Mouse (Mus musculus) CH12.LX (cell line): Measurements from ENCODE around the gene Ryk. TPM values are rescaled to one million over a fixed set of nuclear protein-coding genes. Genes with fewer than 3 reads are reported as not detected.

Source experiments
- DNase-seq: peaks from one replicate; pipeline ENCODE4 v3.0.0-alpha.2; 2013; ENCODE audit errors: extremely low read depth
- H3K27ac ChIP-seq: 2 replicates; pipeline ENCODE4 v1.5.1; 2012; ENCODE audit warnings: low read depth, mild to moderate bottlenecking, control low read depth, moderate library complexity; ENCODE audit not compliant: insufficient read depth
- H3K27me3 ChIP-seq: replicated peaks from 2 replicates; pipeline ENCODE3; 2012; ENCODE audit warnings: inconsistent platforms
- H3K36me3 ChIP-seq, 2 experiments: replicated peaks in 1 of 2; 2 replicates each; pipeline versions ENCODE3 to v1.6.1; 2012; ENCODE audit warnings: inconsistent platforms in 1 of 2, low read length in 1 of 2, mild to moderate bottlenecking in 1 of 2, mixed read lengths in 1 of 2, moderate library complexity in 1 of 2; ENCODE audit not compliant: control insufficient read depth in 1 of 2, insufficient read depth in 1 of 2
- H3K4me1 ChIP-seq, 2 experiments: 2 replicates each; pipeline ENCODE4 v1.6.1; 2012; ENCODE audit warnings: inconsistent platforms in 1 of 2, moderate library complexity in 1 of 2; ENCODE audit not compliant: insufficient read depth in 2 of 2, control insufficient read depth in 1 of 2
- H3K4me2 ChIP-seq: 2 replicates; pipeline ENCODE4 v1.6.1; 2012; ENCODE audit warnings: low read depth, mild to moderate bottlenecking, control low read depth; ENCODE audit not compliant: poor library complexity, insufficient read depth, severe bottlenecking
- H3K4me3 ChIP-seq, 3 experiments: fragments of 150-350 bp in 1 of 3; sonication (generic) in 1 of 3; replicated peaks in 1 of 3; 2 replicates each; pipeline versions ENCODE3 to v1.5.1; 2011 to 2012; ENCODE audit warnings: low read depth in 2 of 3, low read length in 2 of 3, mild to moderate bottlenecking in 2 of 3, moderate library complexity in 2 of 3, control low read depth in 1 of 3, improper control_type of control experiment in 1 of 3, inconsistent platforms in 1 of 3, mixed read lengths in 1 of 3; ENCODE audit not compliant: poor library complexity in 1 of 3
- H3K79me2 ChIP-seq: replicated peaks from 2 replicates; pipeline ENCODE4 v1.6.1; 2012; ENCODE audit warnings: mild to moderate bottlenecking, moderate library complexity; ENCODE audit not compliant: control insufficient read depth, poor library complexity, insufficient read depth, severe bottlenecking; ENCODE audit errors: extremely low read depth
- H3K9ac ChIP-seq: 2 replicates; pipeline ENCODE4 v1.6.1; 2012; ENCODE audit warnings: low read depth, mild to moderate bottlenecking, control low read depth, moderate library complexity; ENCODE audit not compliant: insufficient read depth
- H3K9me3 ChIP-seq: replicated peaks from 2 replicates; pipeline ENCODE3; 2012; ENCODE audit warnings: low read length, inconsistent platforms, mixed read lengths
- CHD1 ChIP-seq: IDR thresholded peaks from 2 replicates; pipeline ENCODE4 v1.6.1; 2012; ENCODE audit warnings: low read depth, low read length, improper control_type of control experiment, inconsistent platforms
- E2F4 ChIP-seq: IDR thresholded peaks from 2 replicates; pipeline ENCODE4 v1.6.1; 2011; ENCODE audit warnings: low read depth, low read length, improper control_type of control experiment; ENCODE audit not compliant: insufficient replicate concordance
- ELF1 ChIP-seq: IDR thresholded peaks from 2 replicates; pipeline ENCODE4 v1.6.1; 2014; ENCODE audit warnings: low read depth, mild to moderate bottlenecking, inconsistent platforms, low read length, improper control_type of control experiment
- ETS1 ChIP-seq: conservative IDR thresholded peaks from 2 replicates; pipeline ENCODE4 v1.6.1; 2012; ENCODE audit warnings: low read depth, mild to moderate bottlenecking, inconsistent platforms, low read length, improper control_type of control experiment, moderate library complexity
- GABPA ChIP-seq: IDR thresholded peaks from 2 replicates; pipeline ENCODE4 v1.6.1; 2012; ENCODE audit warnings: low read depth, low read length, improper control_type of control experiment, inconsistent platforms; ENCODE audit not compliant: insufficient replicate concordance
- IRF4 ChIP-seq: IDR thresholded peaks from 2 replicates; pipeline ENCODE4 v1.6.1; 2014; ENCODE audit warnings: low read depth, mild to moderate bottlenecking, inconsistent platforms, low read length, improper control_type of control experiment
- JUN ChIP-seq: IDR thresholded peaks from 2 replicates; pipeline ENCODE4 v1.6.1; 2011; ENCODE audit warnings: low read depth, mild to moderate bottlenecking, low read length, improper control_type of control experiment, moderate library complexity; ENCODE audit not compliant: insufficient read depth
- MAFK ChIP-seq: IDR thresholded peaks from 2 replicates; pipeline ENCODE4 v1.6.1; 2011; ENCODE audit warnings: low read length, improper control_type of control experiment; ENCODE audit not compliant: insufficient replicate concordance
- MAX ChIP-seq: IDR thresholded peaks from 2 replicates; pipeline ENCODE4 v1.6.1; 2011; ENCODE audit warnings: low read length, improper control_type of control experiment
- MAZ ChIP-seq: IDR thresholded peaks from 2 replicates; pipeline ENCODE4 v1.6.1; 2012; ENCODE audit warnings: low read depth, mild to moderate bottlenecking, inconsistent platforms, low read length, improper control_type of control experiment, moderate library complexity
- MEF2A ChIP-seq: IDR thresholded peaks from 2 replicates; pipeline ENCODE4 v1.6.1; 2014; ENCODE audit warnings: low read depth, mild to moderate bottlenecking, inconsistent platforms, low read length, improper control_type of control experiment, borderline replicate concordance
- MXI1 ChIP-seq: IDR thresholded peaks from 2 replicates; pipeline ENCODE4 v1.6.1; 2011; ENCODE audit warnings: mild to moderate bottlenecking, low read depth, low read length, improper control_type of control experiment
- MYC ChIP-seq: IDR thresholded peaks from 2 replicates; pipeline ENCODE4 v1.6.1; 2011; ENCODE audit warnings: low read depth, mild to moderate bottlenecking, improper control_type of control experiment, low read length
- NELFE ChIP-seq: IDR thresholded peaks from 2 replicates; pipeline ENCODE4 v1.6.1; 2011; ENCODE audit warnings: low read depth, low read length, improper control_type of control experiment
- NRF1 ChIP-seq: IDR thresholded peaks from 2 replicates; pipeline ENCODE4 v1.6.1; 2014; ENCODE audit warnings: low read depth, mild to moderate bottlenecking, inconsistent platforms, low read length, improper control_type of control experiment, moderate library complexity
- PAX5 ChIP-seq: IDR thresholded peaks from 2 replicates; pipeline ENCODE4 v1.6.1; 2012; ENCODE audit warnings: low read length, inconsistent platforms, mixed read lengths
- POLR2A ChIP-seq: IDR thresholded peaks from 2 replicates; pipeline ENCODE4 v1.6.1; 2011; ENCODE audit warnings: low read depth, mild to moderate bottlenecking, improper control_type of control experiment, low read length
- RAD21 ChIP-seq: IDR thresholded peaks from 2 replicates; pipeline ENCODE4 v1.6.1; 2011; ENCODE audit warnings: low read depth, mild to moderate bottlenecking, low read length, improper control_type of control experiment, moderate library complexity
- SIN3A ChIP-seq: IDR thresholded peaks from 2 replicates; pipeline ENCODE4 v1.6.1; 2012; ENCODE audit warnings: low read length, improper control_type of control experiment, inconsistent platforms
- SMC3 ChIP-seq: IDR thresholded peaks from 2 replicates; pipeline ENCODE4 v1.6.1; 2011; ENCODE audit warnings: low read depth, low read length, improper control_type of control experiment
- TCF12 ChIP-seq: IDR thresholded peaks from 2 replicates; pipeline ENCODE4 v1.6.1; 2014; ENCODE audit warnings: low read depth, mild to moderate bottlenecking, inconsistent platforms, low read length, improper control_type of control experiment
- UBTF ChIP-seq: IDR thresholded peaks from 2 replicates; pipeline ENCODE4 v1.6.1; 2012; ENCODE audit warnings: low read depth, mild to moderate bottlenecking, inconsistent platforms, low read length, improper control_type of control experiment, moderate library complexity
- USF1 ChIP-seq: IDR thresholded peaks from 2 replicates; pipeline ENCODE4 v1.6.1; 2014; ENCODE audit warnings: low read depth, mild to moderate bottlenecking, inconsistent platforms, low read length, improper control_type of control experiment
- USF2 ChIP-seq: conservative IDR thresholded peaks from 2 replicates; pipeline ENCODE4 v1.6.1; 2011; ENCODE audit warnings: low read depth, low read length, improper control_type of control experiment
- ZC3H11A ChIP-seq: IDR thresholded peaks from 2 replicates; pipeline ENCODE4 v1.6.1; 2012; ENCODE audit warnings: low read depth, mild to moderate bottlenecking, inconsistent platforms, low read length, improper control_type of control experiment
- ZKSCAN1 ChIP-seq: IDR thresholded peaks from 2 replicates; pipeline ENCODE4 v1.6.1; 2012; ENCODE audit warnings: low read depth, inconsistent platforms, low read length, improper control_type of control experiment, borderline replicate concordance
- ZMIZ1 ChIP-seq: IDR thresholded peaks from 2 replicates; pipeline ENCODE4 v1.6.1; 2012; ENCODE audit warnings: low read depth, mild to moderate bottlenecking, inconsistent platforms, low read length, improper control_type of control experiment
- ZNF384 ChIP-seq: IDR thresholded peaks from 2 replicates; pipeline ENCODE4 v1.6.1; 2012; ENCODE audit warnings: low read depth, low read length, improper control_type of control experiment, inconsistent platforms
- dilution Hi-C: fragments of 300-500 bp; cut with MboI; formaldehyde crosslinking; loops from 2 replicates; pipeline ENCODE4 v1.14.3; 2020; ENCODE audit warnings: low sequenced_read_pairs; ENCODE audit not compliant: extremely low pct_unique_long_range_greater_than_20kb, extremely low pct_ligation_motif_present
- in situ Hi-C: fragments of 300-500 bp; cut with MboI; formaldehyde crosslinking; loops from 3 replicates; pipeline ENCODE4 v1.14.3; 2019; ENCODE audit warnings: low sequenced_read_pairs, low pct_ligation_motif_present, low pct_unique_long_range_greater_than_20kb, mixed read lengths
- polyA plus RNA-seq: library from polyadenylated mRNA; unstranded; fragments of >175 nt; gene quantifications from 2 replicates; pipeline ENCODE4 v1.2.1, GENCODE M21; 2012; ENCODE audit warnings: low read depth; ENCODE audit not compliant: insufficient read length
- total RNA-seq, 2 experiments: library from RNA; depleted of rRNA; stranded (reverse); fragments of 300-350 nt in 1 of 2; fragments of >200 nt in 1 of 2; gene quantifications; 2 replicates each; pipeline ENCODE4 v1.2.3; 2012 to 2014

Ryk gene
- total and polyA plus RNA-seq, 3 experiments: 12.8 to 27.2 (median 21.4) TPM

DNA sequence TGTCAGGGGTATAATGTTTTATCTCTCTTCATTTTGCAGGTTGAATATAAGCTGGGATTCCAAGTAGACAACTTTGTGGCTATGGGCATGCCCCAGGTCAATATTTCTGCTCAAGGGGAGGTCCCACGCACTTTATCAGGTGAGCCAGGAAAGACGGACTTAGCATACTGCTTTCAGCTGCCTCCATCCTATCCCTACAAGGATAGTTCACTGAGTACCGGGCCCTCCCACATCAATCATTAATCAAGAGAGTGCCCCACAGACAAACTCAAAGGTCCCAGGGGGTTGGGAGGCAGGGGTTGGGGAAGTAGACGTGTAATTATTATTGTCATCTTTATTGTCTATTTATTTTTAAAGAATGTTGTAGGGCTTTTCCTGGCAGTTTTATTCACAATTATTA is 32.8 kb downstream of the Ryk start:
- in situ Hi-C loops: loop anchor here (10.0 kb wide), 1 partner anchor 73 kb away; no protein-coding TSS in a partner anchor
- H3K9ac ChIP-seq: no peak overlapping the region
- DNase-seq: no peak
- H3K4me2 ChIP-seq: no peak overlapping the region
- no peaks in the 10 kb centered on the region for H3K27me3 ChIP-seq
- no peak overlapping the region for H3K27ac ChIP-seq
- H3K4me3 ChIP-seq: no peak overlapping the region
- H3K4me1 ChIP-seq: no peaks in the 10 kb centered on the region
- no peaks in the 10 kb centered on the region for H3K9me3 ChIP-seq
- TF ChIP-seq NELFE: no peak
- TF ChIP-seq MXI1: no peak
- no peak for TF ChIP-seq ZC3H11A
- TF ChIP-seq MAZ: no peak
- no peak for TF ChIP-seq ZNF384
- no peak for TF ChIP-seq UBTF
- TF ChIP-seq SIN3A: no peak
- TF ChIP-seq MYC: no peak
- no peak for TF ChIP-seq RAD21
- TF ChIP-seq MAX: no peak
- no peak for TF ChIP-seq MEF2A
- TF ChIP-seq CHD1: no peak
- no peak for TF ChIP-seq MAFK
- TF ChIP-seq USF2: no peak
- TF ChIP-seq USF1: no peak
- TF ChIP-seq ZKSCAN1: no peak
- no peak for TF ChIP-seq GABPA
- no peak for TF ChIP-seq POLR2A
- no peak for TF ChIP-seq E2F4
- TF ChIP-seq ELF1: no peak
- TF ChIP-seq, all 38 proteins: peak for 0
- peaks cover 0 to 50% of the 10 kb centered on the region in 2 experiments for H3K36me3 ChIP-seq
- no peaks in the 10 kb centered on the region for H3K79me2 ChIP-seq
- dilution Hi-C loops: no loop called here

DNA sequence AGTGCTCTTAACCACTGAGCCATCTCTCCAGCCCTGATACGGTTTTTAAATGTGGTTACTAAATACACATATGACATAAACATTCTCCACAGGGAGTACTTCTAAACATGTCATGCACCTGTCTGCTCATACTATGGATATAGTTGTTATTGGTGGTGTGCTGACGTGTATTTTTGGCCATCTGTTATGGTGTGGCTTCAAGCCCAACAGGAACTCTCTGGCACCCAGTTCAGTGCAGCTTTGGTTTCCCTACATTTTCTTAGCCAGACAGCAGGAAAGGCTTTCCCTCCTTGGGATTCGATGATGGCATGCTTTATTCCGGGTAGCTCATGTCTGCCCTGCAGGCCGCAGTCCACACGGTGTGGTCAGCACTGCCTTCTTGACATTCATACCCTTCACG is 33.7 kb downstream of the Ryk start:
- Histone ChIP-seq H3K36me3 (peaks cover 0 to 47% of the 10 kb centered on the region in 2 experiments), H3K4me2 (no peak overlapping the region), H3K9ac (no peak overlapping the region), H3K27me3 (no peaks in the 10 kb centered on the region), H3K4me3 (no peak overlapping the region), H3K9me3 (no peaks in the 10 kb centered on the region), H3K4me1 (no peaks in the 10 kb centered on the region), H3K27ac (no peak overlapping the region), H3K79me2 (no peaks in the 10 kb centered on the region)
- dilution Hi-C loops: no loop called here
- TF ChIP-seq ELF1: no peak
- no peak for TF ChIP-seq NELFE
- TF ChIP-seq TCF12: no peak
- no peak for TF ChIP-seq E2F4
- no peak for TF ChIP-seq SMC3
- no peak for TF ChIP-seq NRF1
- no peak for TF ChIP-seq MYC
- TF ChIP-seq SIN3A: no peak
- TF ChIP-seq MXI1: no peak
- no peak for TF ChIP-seq JUN
- no peak for TF ChIP-seq IRF4
- TF ChIP-seq POLR2A: no peak
- TF ChIP-seq ZMIZ1: no peak
- no peak for TF ChIP-seq ETS1
- TF ChIP-seq PAX5: no peak
- in situ Hi-C loops: loop anchor here (10.0 kb wide), 1 partner anchor 74 kb away; no protein-coding TSS in a partner anchor
- DNase-seq: no peak
